9 mouse cellular contexts compared by ENCODE assay signal in genomic region chr6:30694209-30694608, GRCm38 (mm10). TPM values are rescaled to one million over a fixed set of nuclear protein-coding genes. Genes with fewer than 3 reads are reported as not detected.
DNase-seq lines count a peak whose midpoint lies in the region; ATAC-seq and TF ChIP-seq lines count a peak whose summit lies in the region.
"Had no signal": no experiment of that assay in that cellular context is flagged by ENCODE, and none has a peak within 500 bp of the region (broad histone marks: within the 10 kb centered on the region; RNA-seq: fewer than 3 reads in every experiment).

No protein-coding gene starts in this region.

- intact Hi-C loops in heart, adult 2 months (cut with DNase I): loop anchor here (5.0 to 10.0 kb wide), 2 partner anchors 157 to 1419 kb away; partner anchors contain the start of genes Fam71f2 and Hilpda

- 56% methylated on average over 6 of the region's 6 CpGs for WGBS in heart, adult 2 months
- 52% methylated on average over 6 of the region's 6 CpGs for WGBS in limb, embryonic 10.5 days
- WGBS in stomach, postnatal 0 days: 38% methylated on average over 6 of the region's 6 CpGs

- H3K9me3 ChIP-seq in limb, embryonic 10.5 days (replicated peaks): no peaks in the 10 kb centered on the region
- H3K9me3 ChIP-seq in stomach, postnatal 0 days (ENCODE audit: control insufficient read depth, low read length): no peaks in the 10 kb centered on the region

- H3K4me1 ChIP-seq in heart, adult 2 months (ENCODE audit: control insufficient read depth, insufficient read depth, low read length): no peaks in the 10 kb centered on the region; the same call in 1 of the 2 replicates
- no peaks in the 10 kb centered on the region for H3K4me1 ChIP-seq in embryonic fibroblast, embryonic 13.5 days (ENCODE audit: control insufficient read depth, insufficient read depth, low read length)
- peaks cover 34% of the 10 kb centered on the region for H3K4me1 ChIP-seq in limb, embryonic 10.5 days
- H3K4me1 ChIP-seq in stomach, postnatal 0 days (replicated peaks; ENCODE audit: control insufficient read depth, insufficient read depth): peaks cover 5% of the 10 kb centered on the region; the same call in 1 of the 2 replicates

- H3K9ac ChIP-seq in heart, adult 2 months (ENCODE audit: low read depth, low read length): no peak overlapping the region
- no peak overlapping the region for H3K9ac ChIP-seq in stomach, postnatal 0 days (ENCODE audit: low read length)

- no peaks in the 10 kb centered on the region for H3K27me3 ChIP-seq in heart, adult 2 months (ENCODE audit: control insufficient read depth, insufficient read depth, low read length)
- no peaks in the 10 kb centered on the region for H3K27me3 ChIP-seq in limb, embryonic 10.5 days (ENCODE audit: low read depth, poor library complexity, severe bottlenecking)
- no peaks in the 10 kb centered on the region for H3K27me3 ChIP-seq in stomach, postnatal 0 days (ENCODE audit: control insufficient read depth, insufficient read depth, low read length)

- TF ChIP-seq POLR2A in heart, adult 2 months (IDR thresholded peaks at IDR 0.05; ENCODE audit: insufficient read depth, low read depth, low read length): no peak
- peak; percentile 11; the same call in 1 of the 2 replicates for TF ChIP-seq POLR2A in embryonic fibroblast, embryonic 13.5 days (IDR thresholded peaks at IDR 0.05; ENCODE audit: low read depth, low read length)

- no peaks in the 10 kb centered on the region for H3K36me3 ChIP-seq in heart, adult 2 months (ENCODE audit: control insufficient read depth, insufficient read depth, low read length)
- peaks cover 5% of the 10 kb centered on the region; the same call in 1 of the 2 replicates for H3K36me3 ChIP-seq in limb, embryonic 10.5 days
- H3K36me3 ChIP-seq in stomach, postnatal 0 days (ENCODE audit: control insufficient read depth, insufficient read depth, low read length): no peaks in the 10 kb centered on the region

- H3K27ac ChIP-seq in heart, adult 2 months: peak overlapping the region; percentile 20; the same call in 1 of the 2 replicates
- no peak overlapping the region for H3K27ac ChIP-seq in embryonic fibroblast, embryonic 13.5 days (ENCODE audit: insufficient read depth, low read length)
- peak overlapping the region; percentile 98 for H3K27ac ChIP-seq in limb, embryonic 10.5 days
- no peak overlapping the region for H3K27ac ChIP-seq in stomach, postnatal 0 days (replicated peaks)

- TF ChIP-seq EP300 in heart, adult 2 months (IDR thresholded peaks at IDR 0.05; ENCODE audit: insufficient read depth, low read depth, low read length): no peak
- TF ChIP-seq EP300 in stomach, postnatal 0 days (optimal IDR thresholded peaks at IDR 0.05): no peak

- no peak for ATAC-seq in stomach, postnatal 0 days (ENCODE audit: low FRiP score, low TSS enrichment)

- no peaks in the 10 kb centered on the region for H3K79me2 ChIP-seq in heart, adult 2 months (replicated peaks; ENCODE audit: control insufficient read depth, insufficient read depth, low read length)

- H3K4me2 ChIP-seq in stomach, postnatal 0 days (replicated peaks; ENCODE audit: low read depth): peak overlapping the region; percentile 72

- TF ChIP-seq CTCF in heart, adult 2 months (IDR thresholded peaks at IDR 0.05): no peak
- TF ChIP-seq CTCF in embryonic fibroblast, embryonic 13.5 days (IDR thresholded peaks at IDR 0.05; ENCODE audit: borderline replicate concordance, insufficient read depth, low read length): no peak
- TF ChIP-seq CTCF in stomach, postnatal 0 days (IDR thresholded peaks at IDR 0.05; ENCODE audit: low read depth): no peak

- no peak overlapping the region for H3K4me3 ChIP-seq in heart, adult 2 months
- no peak overlapping the region for H3K4me3 ChIP-seq in embryonic fibroblast, embryonic 13.5 days (ENCODE audit: insufficient read depth, low read length)
- peak overlapping the region; percentile 53 for H3K4me3 ChIP-seq in limb, embryonic 10.5 days
- H3K4me3 ChIP-seq in stomach, postnatal 0 days (ENCODE audit: low read depth, low read length): peak overlapping the region; percentile 63

- DNase-seq in heart, adult 2 months: no peak
- DNase-seq in heart, adult 11 months: no peak
- peak; percentile 35 for DNase-seq in CD4-positive, CD25-positive, alpha-beta regulatory T cell, adult 2 months (ENCODE audit: low read depth, low spot score)
- DNase-seq in limb, embryonic 10.5 days (ENCODE audit: low spot score): no peak
- no peak for DNase-seq in stomach, postnatal 0 days (ENCODE audit: low spot score)
- no peak for DNase-seq in gastrocnemius, postnatal 25 days
- DNase-seq in adrenal gland, adult 8-10 months: no peak

RNA-seq across cellular contexts. Expression of gene Cep41, which starts 0.7 kb away (rescaled TPM):
- 1 to 10 TPM; 1.3 to 1.4 TPM for total RNA-seq in heart, adult 2 months (2021)
- polyA plus RNA-seq in heart, adult 2 months (2012; rRNA removed): 1.9 and 2.3 TPM in 2 replicates
- polyA plus RNA-seq in embryonic fibroblast, embryonic 13.5 days (2011; ENCODE audit: insufficient read length, low read depth, missing spikeins): 8.7 and 14.9 TPM in 2 replicates
- 28.8 and 33.1 TPM in 2 replicates for polyA plus RNA-seq in limb, embryonic 10.5 days (2016; fragmentation: Nextera tagmentation; extraction: Ambion mirVana)
- 4.0 and 4.7 TPM in 2 replicates for polyA plus RNA-seq in stomach, postnatal 0 days (2015; fragmentation: Nextera tagmentation; extraction: Ambion mirVana)
- total RNA-seq in gastrocnemius, postnatal 25 days (2021): 1 to 10 TPM; 1.4 to 2.1 TPM
- 10 to 100 TPM in 1 of 4 experiments, 1 to 10 TPM in 3; 7.9 to 11.6 (median 8.6) TPM for total RNA-seq in adrenal gland, adult 8-10 months (2022)

RNA-seq across cellular contexts. Expression of gene Mest, which starts 29.1 kb away (rescaled TPM):
- total RNA-seq in heart, adult 2 months (2021): 1 to 10 TPM; 6.2 to 8.3 TPM
- 19.5 and 28.1 TPM in 2 replicates for polyA plus RNA-seq in heart, adult 2 months (2012; rRNA removed)
- polyA plus RNA-seq in embryonic fibroblast, embryonic 13.5 days (2011; ENCODE audit: insufficient read length, low read depth, missing spikeins): 44.3 and 540 TPM in 2 replicates
- 3,140 and 3,810 TPM in 2 replicates for polyA plus RNA-seq in limb, embryonic 10.5 days (2016; fragmentation: Nextera tagmentation; extraction: Ambion mirVana)
- polyA plus RNA-seq in stomach, postnatal 0 days (2015; fragmentation: Nextera tagmentation; extraction: Ambion mirVana): 156 and 168 TPM in 2 replicates
- 10 to 100 TPM; 10.5 to 19.9 TPM for total RNA-seq in gastrocnemius, postnatal 25 days (2021)
- total RNA-seq in adrenal gland, adult 8-10 months (2022): 10 to 100 TPM; 39.2 to 81.6 (median 52.6) TPM

RNA-seq across cellular contexts. Expression of gene Cpa1, which starts 55.2 kb away (rescaled TPM):
- total RNA-seq in heart, adult 2 months (2021): under 1 TPM in 1 of 2 experiments, not detected in 1; 0.14 TPM
- polyA plus RNA-seq in heart, adult 2 months (2012; rRNA removed): 0.21 and 0.44 TPM in 2 replicates
- not detected in 2 replicates for polyA plus RNA-seq in embryonic fibroblast, embryonic 13.5 days (2011; ENCODE audit: insufficient read length, low read depth, missing spikeins)
- polyA plus RNA-seq in limb, embryonic 10.5 days (2016; fragmentation: Nextera tagmentation; extraction: Ambion mirVana): 0.38 TPM in 2 replicates
- 1.3 and 1.5 TPM in 2 replicates for polyA plus RNA-seq in stomach, postnatal 0 days (2015; fragmentation: Nextera tagmentation; extraction: Ambion mirVana)
- total RNA-seq in gastrocnemius, postnatal 25 days (2021): not detected
- total RNA-seq in adrenal gland, adult 8-10 months (2022): not detected
- total RNA-seq: hematopoietic stem cell, adult 5-6 weeks had no signal

Comparison
In these comparisons a context has a peak if more than half of its experiments do, and no peak if none do; other contexts are left out.
1. H3K27ac ChIP-seq: peak in heart, adult 2 months (single experiment) and limb, embryonic 10.5 days (single experiment); none in embryonic fibroblast, embryonic 13.5 days (single experiment) and stomach, postnatal 0 days (single experiment).
2. H3K4me3 ChIP-seq: peak in limb, embryonic 10.5 days (single experiment) and stomach, postnatal 0 days (single experiment); none in heart, adult 2 months (single experiment) and embryonic fibroblast, embryonic 13.5 days (single experiment).